Mouse (Mus musculus) naive thymus-derived CD4-positive, alpha-beta T cell, adult 2 months (primary cell): ENCODE results near the gene Gpr183.
A peak's percentile ranks its signal among the peaks of the same experiment; 100 is the strongest.

Experiments used
- DNase-seq: peaks from one replicate; pipeline ENCODE4 v3.0.0-alpha.2; 2011; ENCODE audit warnings: low read depth

Gpr183 gene

DNA sequence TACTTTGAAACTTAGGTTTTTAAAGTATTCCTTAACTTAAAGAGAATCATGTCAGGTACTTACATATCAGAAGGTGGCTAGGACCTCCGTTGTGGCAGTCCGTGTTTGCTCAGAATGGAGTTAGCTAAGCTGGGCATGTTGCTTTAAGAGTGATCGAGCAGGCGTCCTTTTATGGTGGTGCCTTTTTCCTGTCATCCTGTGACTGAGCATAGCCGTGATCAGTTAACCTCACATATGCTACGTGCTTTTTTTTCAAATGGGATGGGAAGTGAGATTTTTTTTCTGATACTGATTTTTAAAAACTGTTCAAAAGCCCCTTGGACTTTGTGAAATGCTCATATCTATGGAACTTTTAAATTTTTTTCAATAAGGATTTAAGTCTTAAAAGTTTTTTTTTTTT is at the start of gene Gpr183:
Gene Gpr183, minus strand, starts transcription at position 206 of the 400 bp plus-strand sequence.
- DNase-seq: peak; percentile 88

DNA sequence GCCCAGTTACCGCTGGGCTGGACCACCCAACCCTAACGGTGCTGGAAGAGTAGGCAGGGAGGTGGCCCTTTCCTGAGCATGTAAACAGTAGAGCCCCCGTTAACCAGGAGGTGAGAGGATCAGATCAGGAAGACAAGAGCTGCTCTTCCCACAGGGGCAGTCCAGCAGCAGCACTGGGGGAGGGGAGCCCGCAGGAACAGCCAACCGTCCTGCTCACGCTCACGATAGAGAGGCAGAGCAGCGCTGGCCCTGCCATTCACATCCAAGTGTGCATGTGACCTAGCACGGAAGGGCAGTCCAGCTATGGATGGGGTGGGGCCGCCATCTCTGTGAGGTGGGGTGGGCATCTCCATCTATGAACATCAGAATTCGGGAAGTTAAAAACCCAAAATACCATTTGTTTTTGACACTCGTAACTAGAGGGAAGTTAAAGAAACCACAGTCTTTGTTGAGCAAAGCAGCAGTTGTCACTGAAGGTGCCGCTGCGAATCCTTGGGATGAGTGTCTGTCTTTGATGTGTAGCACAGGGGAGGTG is 48.5 kb upstream of the Gpr183 start:
- DNase-seq: peak; percentile 80

DNA sequence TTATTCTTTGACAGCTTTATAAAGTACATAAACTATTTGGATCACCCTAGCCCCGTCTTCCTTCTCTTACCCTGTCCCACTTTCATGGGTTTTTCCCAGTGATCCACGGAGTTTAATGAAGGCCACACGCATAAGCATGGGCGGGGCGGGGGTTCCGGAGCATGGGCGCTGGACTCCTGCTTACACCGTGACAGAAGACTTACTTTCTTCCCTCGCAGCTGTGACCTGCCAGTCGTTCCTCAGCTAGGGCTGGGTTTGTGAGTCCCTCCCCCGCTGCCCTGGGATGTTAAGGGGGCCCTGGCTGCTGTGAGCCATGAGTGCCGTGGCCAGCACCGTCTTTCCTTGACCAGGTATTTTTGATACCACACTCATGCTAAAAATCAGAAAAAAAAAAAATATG is 47.8 kb upstream of the Gpr183 start:
- DNase-seq: no peak

GRCm38 (mm10) chr14:122012193-122012592 is 47.2 kb upstream of the Gpr183 start:
- no peak for DNase-seq

GRCm38 (mm10) chr14:122011768-122012167 is 46.8 kb upstream of the Gpr183 start:
- DNase-seq: peak; percentile 88

GRCm38 (mm10) chr14:122010301-122010700 is 45.3 kb upstream of the Gpr183 start:
- no peak for DNase-seq

DNA sequence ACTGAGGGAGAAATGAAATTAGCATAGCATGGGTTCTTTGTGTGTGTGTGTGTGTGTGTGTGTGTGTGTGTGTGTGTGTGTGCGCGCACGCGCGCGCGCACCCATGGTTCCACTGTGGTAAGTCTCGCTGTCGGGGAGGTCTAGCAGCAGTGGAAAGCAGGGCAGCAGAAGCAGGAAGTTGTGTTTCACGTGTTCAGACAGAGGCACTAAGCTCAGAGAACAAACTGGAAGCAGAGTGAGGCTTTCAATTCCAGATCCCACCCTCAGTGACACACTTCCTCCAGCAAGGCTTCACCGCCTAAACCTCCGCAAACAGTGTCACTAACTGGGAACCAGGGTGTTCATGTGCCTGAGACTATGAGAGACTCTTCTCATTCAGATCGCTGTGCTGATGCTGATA is 44.5 kb upstream of the Gpr183 start:
- peak; percentile 93 for DNase-seq

DNA sequence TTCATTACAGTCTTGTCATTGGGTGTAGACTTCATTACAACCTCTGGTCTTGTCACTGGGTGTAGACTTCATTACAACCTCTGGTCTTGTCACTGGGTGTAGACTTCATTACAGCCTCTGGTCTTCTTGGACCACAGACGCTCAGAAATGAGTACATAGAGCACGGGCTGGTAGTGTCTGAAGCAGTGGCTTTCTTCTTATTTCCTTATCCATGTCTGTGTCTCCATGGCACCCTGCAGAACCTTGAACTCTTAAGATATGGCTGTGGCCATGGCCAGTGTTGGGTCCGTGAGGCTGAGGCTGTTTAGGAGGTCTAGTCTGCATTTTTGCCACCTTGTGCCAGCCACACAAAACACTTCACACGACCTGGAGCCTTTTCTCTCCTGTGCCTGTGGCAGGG is 43.3 kb upstream of the Gpr183 start:
- DNase-seq: no peak

DNA sequence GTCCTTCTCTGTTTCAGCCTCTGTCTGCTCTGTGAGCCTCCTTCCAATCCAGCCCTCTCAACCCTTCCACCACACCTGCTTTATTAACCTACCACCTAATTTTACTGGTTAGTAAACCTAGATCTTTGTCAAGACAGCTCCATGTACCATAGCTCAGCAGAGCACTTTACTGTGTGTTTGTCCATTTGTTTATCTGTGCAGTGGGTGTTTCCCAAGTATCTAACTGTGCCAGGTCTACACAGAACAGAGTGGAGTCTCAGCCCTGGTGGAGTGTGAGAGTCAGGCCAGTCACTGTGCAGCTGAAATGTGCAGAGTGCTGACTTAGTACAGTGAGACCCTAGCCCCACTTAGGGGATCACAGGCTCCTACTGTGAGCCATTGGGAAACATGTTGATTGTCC is 38.8 kb upstream of the Gpr183 start:
- no peak for DNase-seq

DNA sequence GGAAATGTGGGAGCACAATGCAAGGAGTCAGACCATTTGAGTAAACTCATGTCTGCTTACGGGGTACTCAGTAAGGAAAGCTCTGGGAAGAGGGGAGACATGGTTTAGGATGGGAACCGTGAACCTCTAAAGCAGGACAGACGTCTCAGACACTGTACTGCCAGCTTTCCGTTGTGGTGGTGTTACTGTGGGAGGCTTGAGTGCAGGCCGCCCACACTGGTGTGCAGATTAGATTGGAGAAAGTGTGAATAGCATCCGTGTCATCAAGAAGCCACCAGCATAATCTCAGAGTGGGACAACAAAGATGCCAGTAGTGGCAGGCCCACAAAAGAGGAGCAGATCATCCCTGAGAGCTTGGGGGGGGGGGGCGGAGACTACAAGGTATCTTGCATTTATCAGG is 37.2 kb upstream of the Gpr183 start:
- no peak for DNase-seq

DNA sequence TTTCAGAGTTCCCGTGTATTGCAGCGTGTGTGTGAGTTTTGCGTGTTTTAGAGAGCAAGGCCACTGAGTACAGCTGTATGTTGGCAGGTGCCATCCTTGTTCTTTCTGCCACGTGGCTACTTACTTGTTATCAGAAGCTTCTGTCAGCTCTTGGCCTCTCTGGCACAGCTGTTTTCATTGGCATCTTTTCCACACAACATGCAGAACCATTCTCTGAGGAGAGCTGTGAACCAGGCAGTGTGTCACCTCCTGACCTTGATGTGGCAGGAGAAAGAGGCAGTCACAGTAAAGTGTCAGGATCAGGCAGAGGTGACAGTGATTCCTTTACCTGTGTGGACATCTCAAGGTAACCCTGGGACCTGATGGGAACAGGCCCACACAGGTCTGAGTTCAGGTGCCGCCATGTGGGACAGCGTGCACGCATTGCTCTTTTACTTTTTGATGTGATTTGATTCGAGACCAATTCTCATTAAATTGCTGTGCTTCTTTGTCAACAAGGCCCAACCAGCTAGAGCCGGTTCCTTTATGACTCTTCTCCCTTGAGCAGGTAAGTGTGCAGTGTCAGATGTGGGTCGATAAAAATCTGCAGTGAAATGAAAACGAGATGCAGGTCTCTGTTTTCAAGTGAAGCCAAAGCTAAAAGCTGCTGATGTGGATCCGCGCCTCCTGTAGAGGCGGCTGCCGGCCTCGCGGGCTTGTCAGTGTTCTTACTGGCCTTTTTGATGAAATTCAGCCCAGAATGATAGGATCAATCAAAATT is 35.5 kb upstream of the Gpr183 start:
- DNase-seq: peak; percentile 84

GRCm38 (mm10) chr14:121999455-121999854 is 34.5 kb upstream of the Gpr183 start:
- DNase-seq: peak; percentile 61

- DNase-seq: no peak
These were observed 31.8 kb upstream of the Gpr183 start for GRCm38 (mm10) chr14:121996786-121997185.

DNA sequence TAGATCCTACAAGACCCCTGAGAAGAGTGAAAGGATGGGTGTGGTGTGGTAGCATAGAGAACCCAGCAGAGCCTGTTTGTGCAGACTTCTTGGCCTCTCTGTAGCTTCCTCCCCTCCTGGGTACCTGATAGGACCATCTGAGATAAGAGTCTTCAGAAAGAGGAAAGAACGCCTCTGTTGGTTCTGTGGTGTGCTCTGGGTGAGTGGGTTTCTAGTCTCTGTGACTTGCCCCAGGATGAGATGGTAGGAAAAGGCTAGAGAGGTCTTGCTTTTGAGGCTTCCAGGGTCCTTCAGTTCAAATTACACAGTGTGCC is 30.5 kb upstream of the Gpr183 start:
- no peak for DNase-seq

GRCm38 (mm10) chr14:121994846-121995556 is 30.0 kb upstream of the Gpr183 start:
- DNase-seq: peak; percentile 58

DNA sequence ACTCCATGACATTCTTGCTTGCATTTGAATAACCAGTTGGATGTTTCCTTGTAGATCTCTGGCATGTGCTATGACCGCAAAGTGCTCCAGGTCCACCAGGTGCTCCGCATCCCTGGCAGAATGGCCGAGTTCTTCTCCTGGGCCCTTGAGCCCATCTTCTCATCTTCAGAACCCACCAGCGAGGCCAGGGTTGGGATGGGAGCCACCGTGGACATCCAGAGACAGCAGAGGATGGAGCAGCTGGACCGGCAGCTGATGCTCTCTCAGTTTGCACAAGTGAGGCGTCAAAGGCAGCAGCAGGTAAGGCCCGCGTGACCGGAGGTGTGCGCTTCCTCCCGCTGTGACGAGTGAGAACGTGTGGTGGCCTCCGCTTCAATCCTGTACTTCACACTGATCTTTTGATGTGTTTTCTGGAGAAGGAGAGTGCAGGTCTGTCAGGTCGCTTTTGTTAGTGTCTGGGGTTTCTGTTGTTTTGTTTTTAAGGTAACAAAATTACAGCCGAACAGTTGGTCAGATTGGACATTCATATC is 29.2 kb upstream of the Gpr183 start:
- DNase-seq: peak; percentile 76

- no peak for DNase-seq
These were observed 28.6 kb upstream of the Gpr183 start for GRCm38 (mm10) chr14:121993616-121994015.

GRCm38 (mm10) chr14:121992395-121993280 is 27.6 kb upstream of the Gpr183 start:
- peak; percentile 83 for DNase-seq

- DNase-seq: peak; percentile 64
These were observed 26.9 kb upstream of the Gpr183 start for GRCm38 (mm10) chr14:121991921-121992320.

DNA sequence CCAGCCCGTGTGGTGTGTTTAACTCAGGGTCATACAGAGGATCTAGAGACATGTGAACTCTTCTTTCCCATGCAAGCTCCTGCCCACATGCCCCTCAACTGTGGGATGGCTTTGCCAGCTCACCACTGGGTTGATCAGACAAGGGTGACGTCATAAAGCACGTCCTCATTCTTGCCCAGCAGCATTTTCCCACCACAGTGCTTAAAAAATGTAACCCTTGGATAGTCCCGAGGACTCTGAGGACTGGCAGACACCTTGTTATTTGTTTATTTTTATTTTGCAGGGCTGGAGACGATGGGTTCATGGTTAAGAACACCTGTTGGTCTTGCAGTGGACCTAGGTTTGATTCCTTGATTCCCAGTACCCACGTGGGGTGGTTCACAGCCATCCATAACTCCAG is 25.9 kb upstream of the Gpr183 start:
- DNase-seq: no peak

DNA sequence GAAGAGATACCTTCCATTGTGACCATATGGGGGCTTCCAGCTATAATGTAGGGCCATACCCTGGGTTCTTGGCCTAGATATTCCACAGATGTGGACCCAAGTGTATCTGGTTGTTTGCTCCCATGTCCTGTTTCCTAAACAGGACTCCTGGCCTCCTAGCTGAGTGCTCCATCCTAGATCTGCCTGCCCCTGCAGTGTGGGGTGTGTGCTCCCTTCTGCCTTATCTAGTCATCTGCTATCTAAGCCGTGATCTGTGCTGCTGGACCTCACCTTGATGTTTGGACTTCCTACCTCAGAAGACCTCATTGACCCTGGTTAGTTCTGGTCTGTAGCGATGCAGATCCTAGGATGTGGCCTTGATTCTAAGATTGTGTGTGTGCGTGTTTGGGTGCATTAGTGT is 24.9 kb upstream of the Gpr183 start:
- DNase-seq: no peak

DNA sequence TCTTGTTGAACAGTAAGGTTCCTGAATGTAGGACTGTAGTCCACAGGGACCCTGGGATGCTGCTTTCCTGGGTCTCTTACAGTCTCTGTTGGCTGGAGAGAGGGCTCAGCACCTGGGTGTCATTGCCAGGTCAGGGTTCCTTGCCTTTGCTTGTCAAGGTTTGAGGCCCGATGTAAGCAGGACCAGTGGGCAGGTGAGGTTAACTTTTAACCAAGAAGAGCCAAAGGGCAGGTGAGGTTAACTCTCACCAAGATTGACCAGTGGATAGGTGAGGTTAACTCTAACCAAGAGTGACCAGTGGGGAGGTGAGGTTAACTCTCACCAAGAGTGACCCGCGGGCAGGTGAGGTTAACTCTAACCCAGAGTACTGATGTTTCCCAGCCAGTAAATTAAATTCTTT is 24.3 kb upstream of the Gpr183 start:
- DNase-seq: no peak
